Mouse (Mus musculus) ES-E14 (cell line): Measurements from ENCODE around the gene Astn1. TPM values are rescaled to one million over a fixed set of nuclear protein-coding genes. Genes with fewer than 3 reads are reported as not detected.

Source experiments
- DNase-seq: peaks from one replicate; pipeline ENCODE4 v3.0.0-alpha.2; 2013; ENCODE audit warnings: low read depth, low spot score
- H3K27ac ChIP-seq: 2 replicates; pipeline ENCODE4 v1.5.1; 2012; ENCODE audit warnings: low read depth, mild to moderate bottlenecking, low read length, moderate library complexity, mixed read lengths; ENCODE audit not compliant: poor library complexity, insufficient read depth, severe bottlenecking
- H3K36me3 ChIP-seq: 2 replicates; pipeline ENCODE4 v1.6.1; 2012; ENCODE audit warnings: mild to moderate bottlenecking, low read length, moderate library complexity, mixed read lengths; ENCODE audit not compliant: control insufficient read depth, poor library complexity, insufficient read depth, severe bottlenecking
- H3K4me1 ChIP-seq, 2 experiments: fragments of 150-350 bp in 1 of 2; sonication (generic) in 1 of 2; 2 replicates each; pipeline ENCODE4 v1.6.1; 2012; ENCODE audit warnings: low read length in 2 of 2, mild to moderate bottlenecking in 1 of 2, mixed read lengths in 1 of 2; ENCODE audit not compliant: control insufficient read depth in 2 of 2, insufficient read depth in 2 of 2, poor library complexity in 1 of 2
- H3K4me3 ChIP-seq, 2 experiments: fragments of 150-350 bp in 1 of 2; sonication (generic) in 1 of 2; 2 replicates each; pipeline ENCODE4 v1.5.1; 2012; ENCODE audit warnings: low read length in 2 of 2, low read depth in 1 of 2, mild to moderate bottlenecking in 1 of 2, mixed read lengths in 1 of 2; ENCODE audit not compliant: insufficient read depth in 1 of 2, poor library complexity in 1 of 2, severe bottlenecking in 1 of 2
- H3K9ac ChIP-seq: 2 replicates; pipeline ENCODE4 v1.6.1; 2012; ENCODE audit warnings: low read depth, mild to moderate bottlenecking, low read length, mixed read lengths; ENCODE audit not compliant: poor library complexity, insufficient read depth, severe bottlenecking
- H3K9me3 ChIP-seq: fragments of 150-350 bp; sonication (generic); 2 replicates; pipeline ENCODE4 v1.6.1; 2012; ENCODE audit warnings: low read depth, mild to moderate bottlenecking, low read length; ENCODE audit not compliant: control insufficient read depth, insufficient read depth
- CHD2 ChIP-seq: IDR thresholded peaks from 2 replicates; pipeline ENCODE4 v1.6.1; 2014; ENCODE audit warnings: mild to moderate bottlenecking, low read depth, low read length, inconsistent platforms
- HCFC1 ChIP-seq: IDR thresholded peaks from 2 replicates; pipeline ENCODE4 v1.6.1; 2012; ENCODE audit warnings: low read length, inconsistent platforms, borderline replicate concordance; ENCODE audit not compliant: insufficient read depth
- MAFK ChIP-seq: IDR thresholded peaks from 2 replicates; pipeline ENCODE4 v1.6.1; 2014; ENCODE audit warnings: mild to moderate bottlenecking, low read depth, low read length, inconsistent platforms; ENCODE audit not compliant: insufficient read depth
- ZC3H11A ChIP-seq: IDR thresholded peaks from 2 replicates; pipeline ENCODE4 v1.6.1; 2012; ENCODE audit warnings: low read depth, mild to moderate bottlenecking, inconsistent platforms, low read length, borderline replicate concordance
- ZNF384 ChIP-seq: IDR thresholded peaks from 2 replicates; pipeline ENCODE4 v1.6.1; 2012; ENCODE audit warnings: low read depth, low read length, inconsistent platforms
- in situ Hi-C, 2 experiments: fragments of 600-800 bp; cut with MboI; formaldehyde crosslinking; loops; one replicate each; pipeline ENCODE4 v1.15.1; 2025; ENCODE audit warnings: low sequenced_read_pairs in 2 of 2, inconsistent platforms in 1 of 2; ENCODE audit not compliant: unreplicated experiment in 2 of 2
- total RNA-seq: library from RNA; depleted of rRNA; stranded (reverse); fragments of 300-350 nt; gene quantifications from 2 replicates; pipeline ENCODE4 v1.2.3, GENCODE M21; 2012

Gene Astn1
- total RNA-seq, 1 experiment, result 0.85 TPM

GRCm38 (mm10) chr1:158607201-158607600 is 245.1 kb downstream of the Astn1 start:
- Histone ChIP-seq H3K36me3 (no peaks in the 10 kb centered on the region), H3K4me1 (no peaks in the 10 kb centered on the region), H3K9me3 (no peaks in the 10 kb centered on the region), H3K4me3 (no peak overlapping the region), H3K27ac (no peak overlapping the region), H3K9ac (no peak overlapping the region)
- in situ Hi-C loops, result no loop called here
- no peak for DNase-seq
- no peak for TF ChIP-seq ZC3H11A

GRCm38 (mm10) chr1:158615202-158615601 is 253.1 kb downstream of the Astn1 start:
- H3K9ac ChIP-seq, result no peak overlapping the region
- TF ChIP-seq HCFC1 (no peak), CHD2 (no peak), MAFK (no peak), ZC3H11A (no peak), ZNF384 (no peak)
- in situ Hi-C loops, result no loop called here
- H3K27ac ChIP-seq, result no peak overlapping the region
- no peak overlapping the region for H3K4me3 ChIP-seq
- H3K9me3 ChIP-seq, result no peaks in the 10 kb centered on the region
- H3K36me3 ChIP-seq, result no peaks in the 10 kb centered on the region
- no peaks in the 10 kb centered on the region for H3K4me1 ChIP-seq
- no peak for DNase-seq

- H3K36me3 ChIP-seq, result no peaks in the 10 kb centered on the region
- no peak overlapping the region for H3K27ac ChIP-seq
- no peak for DNase-seq
- no peak overlapping the region for H3K9ac ChIP-seq
- TF ChIP-seq CHD2 (no peak), HCFC1 (no peak), ZC3H11A (no peak), ZNF384 (no peak), MAFK (no peak)
- H3K4me1 ChIP-seq, result no peaks in the 10 kb centered on the region
- in situ Hi-C loops, result no loop called here
- H3K4me3 ChIP-seq, result no peak overlapping the region
- H3K9me3 ChIP-seq, result no peaks in the 10 kb centered on the region
Observed at GRCm38 (mm10) chr1:158617943-158618342, 255.9 kb downstream of the Astn1 start.

- no peak for DNase-seq
- no peak overlapping the region for H3K27ac ChIP-seq
- no peaks in the 10 kb centered on the region for H3K4me1 ChIP-seq
- H3K9me3 ChIP-seq, result no peaks in the 10 kb centered on the region
- TF ChIP-seq HCFC1 (no peak), MAFK (no peak), CHD2 (no peak), ZC3H11A (no peak), ZNF384 (no peak)
- H3K36me3 ChIP-seq, result no peaks in the 10 kb centered on the region
- no peak overlapping the region for H3K4me3 ChIP-seq
- in situ Hi-C loops, result no loop called here
- no peak overlapping the region for H3K9ac ChIP-seq
Observed at GRCm38 (mm10) chr1:158632935-158633334, 270.9 kb downstream of the Astn1 start.

DNA sequence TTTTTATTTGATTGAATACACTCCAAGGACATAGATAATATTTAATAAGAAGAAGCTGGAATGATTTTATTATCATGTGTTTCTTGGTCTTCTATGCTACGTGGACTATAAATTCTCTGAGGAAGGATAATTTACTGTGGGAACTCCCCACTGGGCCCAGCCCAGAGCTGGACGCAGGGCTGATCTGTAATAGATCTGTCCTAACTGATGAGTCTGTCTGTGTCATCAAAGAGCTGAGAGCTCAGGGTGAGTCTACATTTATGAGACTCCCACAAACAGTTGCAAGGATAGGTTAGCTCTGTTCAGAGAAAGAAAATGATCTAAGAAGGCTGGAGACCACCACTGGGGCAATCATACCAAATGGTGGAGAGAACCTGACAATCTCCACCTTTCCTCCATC is 271.4 kb downstream of the Astn1 start:
- Histone ChIP-seq H3K9ac (no peak overlapping the region), H3K9me3 (no peaks in the 10 kb centered on the region), H3K4me1 (no peaks in the 10 kb centered on the region), H3K4me3 (no peak overlapping the region), H3K27ac (no peak overlapping the region), H3K36me3 (no peaks in the 10 kb centered on the region)
- DNase-seq, result no peak
- in situ Hi-C loops, result no loop called here
- TF ChIP-seq MAFK, result no peak
- no peak for TF ChIP-seq ZNF384
- TF ChIP-seq ZC3H11A, result no peak
- no peak for TF ChIP-seq HCFC1
- no peak for TF ChIP-seq CHD2
